Mouse (Mus musculus): ENCODE data around the gene Lrrc40.

DNA sequence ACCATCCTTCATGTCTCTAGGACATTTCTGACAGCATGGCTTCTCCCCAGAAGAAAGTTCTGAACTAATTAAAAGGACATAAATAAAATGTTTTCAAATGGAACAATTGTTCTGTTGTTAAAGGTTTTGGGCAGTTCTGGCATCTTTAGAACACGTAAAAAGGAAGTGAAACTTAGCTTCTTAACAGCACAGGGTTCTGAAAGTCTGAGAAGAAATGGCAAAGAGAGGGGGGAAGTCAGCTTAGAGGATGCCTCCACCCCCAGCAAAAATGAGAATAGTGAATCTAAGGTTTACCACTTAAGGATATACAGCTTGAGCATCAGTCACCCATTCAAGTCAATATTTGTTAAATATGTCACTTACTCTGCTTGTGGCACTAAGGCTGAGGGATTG lies 40.9 kb downstream of the Lrrc40 start:
- TF ChIP-seq TAL1 (IDR thresholded peaks at IDR 0.05; ENCODE audit: low read length) (no peak), GATA1 (IDR thresholded peaks at IDR 0.05; ENCODE audit: low read length) (no peak)

Measured in erythroblast, embryonic 14.5 days (primary cell).